Mouse (Mus musculus) C2C12 (cell line): ENCODE data around the gene Slc38a8. TPM values are rescaled to one million over a fixed set of nuclear protein-coding genes. Genes with fewer than 3 reads are reported as not detected.

ENCODE experiments used
- H3K27me3 ChIP-seq: one replicate; pipeline ENCODE4 v1.6.1; 2011; ENCODE audit not compliant: control insufficient read depth, insufficient read depth, insufficient read length
- H3K36me3 ChIP-seq: one replicate; pipeline ENCODE4 v1.6.1; 2011; ENCODE audit not compliant: control insufficient read depth, insufficient read depth
- H3K4me3 ChIP-seq: one replicate; pipeline ENCODE4 v1.5.1; 2011; ENCODE audit warnings: mild to moderate bottlenecking, control low read depth; ENCODE audit not compliant: poor library complexity, insufficient read depth, severe bottlenecking
- H3K79me2 ChIP-seq: one replicate; pipeline ENCODE4 v1.6.1; 2011; ENCODE audit not compliant: control insufficient read depth, insufficient read depth
- H3K79me3 ChIP-seq: one replicate; pipeline ENCODE4 v1.6.1; 2011; ENCODE audit warnings: low read depth, control low read depth
- H3ac ChIP-seq: one replicate; pipeline ENCODE3; 2011; ENCODE audit warnings: low read depth; ENCODE audit not compliant: control insufficient read depth, insufficient read length
- CEBPB ChIP-seq: IDR thresholded peaks from one replicate; pipeline ENCODE4 v1.6.1; 2011; ENCODE audit warnings: low read depth, mild to moderate bottlenecking, control low read depth, moderate library complexity
- CTCF ChIP-seq: IDR thresholded peaks from one replicate; pipeline ENCODE4 v1.5.1; 2011; ENCODE audit not compliant: control insufficient read depth, insufficient read depth, insufficient read length
- FOSL1 ChIP-seq: IDR thresholded peaks from one replicate; pipeline ENCODE4 v1.8.0; 2011; ENCODE audit warnings: mild to moderate bottlenecking, low read length; ENCODE audit not compliant: poor library complexity, insufficient read depth, severe bottlenecking
- MAX ChIP-seq: IDR thresholded peaks from one replicate; pipeline ENCODE4 v1.6.1; 2011; ENCODE audit warnings: mild to moderate bottlenecking, control low read depth
- MYOD1 ChIP-seq: IDR thresholded peaks from one replicate; pipeline ENCODE4 v1.6.1; 2011; ENCODE audit warnings: low read depth; ENCODE audit not compliant: control insufficient read depth, insufficient read length
- MYOG ChIP-seq: IDR thresholded peaks from one replicate; pipeline ENCODE4 v1.6.1; 2011; ENCODE audit not compliant: control insufficient read depth, insufficient read length; ENCODE audit errors: extremely low read depth
- USF1 ChIP-seq: IDR thresholded peaks from one replicate; pipeline ENCODE4 v1.6.1; 2011; ENCODE audit warnings: low read depth, mild to moderate bottlenecking, control low read depth, moderate library complexity
- polyA plus RNA-seq: library from polyadenylated mRNA; unstranded; fragments of >200 nt; fragmentation: generic; extraction: Trizol; gene quantifications from one replicate; pipeline ENCODE4 v1.2.1, GENCODE M21; 2012; ENCODE audit warnings: missing spikeins

Slc38a8 gene
- polyA plus RNA-seq, 1 experiment = not detected

- Histone ChIP-seq H3ac (no peak overlapping the region), H3K36me3 (no peaks in the 10 kb centered on the region), H3K79me2 (no peaks in the 10 kb centered on the region), H3K79me3 (no peaks in the 10 kb centered on the region), H3K27me3 (peaks cover 73% of the 10 kb centered on the region), H3K4me3 (no peak overlapping the region)
- no peak for TF ChIP-seq MYOG
- no peak for TF ChIP-seq MYOD1
- no peak for TF ChIP-seq CTCF
- no peak for TF ChIP-seq CEBPB
- no peak for TF ChIP-seq FOSL1
- TF ChIP-seq MAX = no peak
- TF ChIP-seq USF1 = no peak
These were observed 40.1 kb downstream of the Slc38a8 start for GRCm38 (mm10) chr8:119461356-119461755.

GRCm38 (mm10) chr8:119459724-119460123 lies 41.8 kb downstream of the Slc38a8 start:
- no peaks in the 10 kb centered on the region for H3K79me3 ChIP-seq
- no peak overlapping the region for H3ac ChIP-seq
- H3K79me2 ChIP-seq = no peaks in the 10 kb centered on the region
- H3K27me3 ChIP-seq = peaks cover 69% of the 10 kb centered on the region
- H3K36me3 ChIP-seq = no peaks in the 10 kb centered on the region
- H3K4me3 ChIP-seq = no peak overlapping the region
- TF ChIP-seq MYOD1 = no peak
- no peak for TF ChIP-seq CEBPB

DNA sequence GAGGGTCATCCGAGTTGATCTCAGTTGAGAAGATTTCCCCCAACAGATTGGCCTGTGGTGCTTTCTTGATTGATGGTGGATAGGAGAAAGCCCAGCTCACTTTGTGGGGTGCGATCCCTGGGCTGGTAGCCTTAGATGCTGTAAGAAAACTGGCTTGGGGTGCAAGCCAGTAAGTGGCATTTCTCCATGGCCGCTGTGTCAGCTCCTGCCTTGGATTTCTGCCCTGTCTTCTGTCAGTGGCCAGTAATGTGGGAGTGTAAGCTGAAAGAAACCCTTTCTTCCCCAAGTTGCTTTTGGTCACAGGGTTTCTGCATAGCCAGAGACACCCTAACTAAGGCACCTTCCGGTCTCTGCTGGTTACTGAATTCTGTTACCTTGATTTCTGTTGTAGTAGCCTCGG lies 45.5 kb downstream of the Slc38a8 start:
- no peaks in the 10 kb centered on the region for H3K36me3 ChIP-seq

GRCm38 (mm10) chr8:119452919-119453318 lies 48.6 kb downstream of the Slc38a8 start:
- Histone ChIP-seq H3ac (no peak overlapping the region), H3K79me3 (no peaks in the 10 kb centered on the region), H3K4me3 (no peak overlapping the region), H3K36me3 (no peaks in the 10 kb centered on the region), H3K27me3 (peaks cover 36% of the 10 kb centered on the region), H3K79me2 (no peaks in the 10 kb centered on the region)
- TF ChIP-seq CTCF = no peak
- no peak for TF ChIP-seq MYOG
- TF ChIP-seq MYOD1 = no peak
- no peak for TF ChIP-seq USF1
- no peak for TF ChIP-seq FOSL1
- no peak for TF ChIP-seq CEBPB
- TF ChIP-seq MAX = no peak

More for the DNA sequence above, 45.5 kb downstream of the Slc38a8 start:
- H3ac ChIP-seq = no peak overlapping the region
- H3K4me3 ChIP-seq = no peak overlapping the region
- peaks cover 51% of the 10 kb centered on the region for H3K27me3 ChIP-seq
- TF ChIP-seq MYOD1 = no peak
- TF ChIP-seq CEBPB = no peak
- no peak for TF ChIP-seq CTCF
- TF ChIP-seq USF1 = no peak
- no peak for TF ChIP-seq MAX
- TF ChIP-seq FOSL1 = no peak
- no peak for TF ChIP-seq MYOG
- no peaks in the 10 kb centered on the region for H3K79me3 ChIP-seq
- no peaks in the 10 kb centered on the region for H3K79me2 ChIP-seq

DNA sequence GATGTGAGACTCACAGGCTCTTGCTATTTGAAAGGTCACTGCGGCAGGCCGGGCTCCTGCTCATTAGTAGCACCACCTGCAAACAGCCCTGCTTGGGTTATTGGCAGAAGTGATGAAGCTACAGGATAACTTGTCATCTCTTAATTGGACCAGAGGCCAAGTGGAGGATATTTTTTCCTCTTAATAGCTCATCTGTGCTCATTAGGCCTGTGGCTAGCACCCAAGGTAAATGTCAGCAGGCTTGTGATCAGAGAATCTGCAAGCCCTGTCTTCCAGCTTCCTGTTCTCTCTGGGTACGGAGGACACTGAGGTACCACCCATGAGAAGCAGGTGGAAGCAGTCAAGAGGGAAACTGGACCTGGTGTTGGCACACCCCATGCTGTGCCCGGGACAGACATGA lies 50.4 kb downstream of the Slc38a8 start:
- Histone ChIP-seq H3K4me3 (no peak overlapping the region), H3K36me3 (peaks cover 2% of the 10 kb centered on the region), H3K79me2 (no peaks in the 10 kb centered on the region), H3K79me3 (no peaks in the 10 kb centered on the region), H3ac (no peak overlapping the region), H3K27me3 (peaks cover 28% of the 10 kb centered on the region)
- no peak for TF ChIP-seq CEBPB
- TF ChIP-seq CTCF = no peak
- TF ChIP-seq MYOD1 = no peak
- TF ChIP-seq MYOG = no peak
- no peak for TF ChIP-seq MAX
- TF ChIP-seq FOSL1 = no peak
- no peak for TF ChIP-seq USF1

GRCm38 (mm10) chr8:119449627-119450026 lies 51.9 kb downstream of the Slc38a8 start:
- Histone ChIP-seq H3ac (no peak overlapping the region), H3K27me3 (peaks cover 20% of the 10 kb centered on the region), H3K79me2 (no peaks in the 10 kb centered on the region), H3K4me3 (no peak overlapping the region), H3K79me3 (no peaks in the 10 kb centered on the region), H3K36me3 (peaks cover 17% of the 10 kb centered on the region)
- TF ChIP-seq MYOD1 = no peak
- no peak for TF ChIP-seq CEBPB
- no peak for TF ChIP-seq MYOG
- no peak for TF ChIP-seq CTCF
- no peak for TF ChIP-seq MAX
- no peak for TF ChIP-seq FOSL1
- TF ChIP-seq USF1 = no peak
